Mouse (Mus musculus) layer of hippocampus, adult 2 months (tissue): ENCODE measurements around the gene Sec14l2. TPM values are rescaled to one million over a fixed set of nuclear protein-coding genes. Genes with fewer than 3 reads are reported as not detected.
"Not testable (repeated sequence)": the region's sequence is repeated elsewhere in the genome, so short reads cannot be mapped to it uniquely, and the experiment has no call there.

ENCODE experiments used
- DNase-seq, 2 experiments: peaks; one replicate each; pipeline ENCODE4 v3.0.0; 2022; ENCODE audit warnings: low spot score in 2 of 2
- H3K27ac ChIP-seq: fragments of 200-600 bp; 2 replicates; pipeline ENCODE4 v1.8.1; 2022
- H3K4me3 ChIP-seq: fragments of 200-600 bp; 2 replicates; pipeline ENCODE4 v1.8.1; 2022; ENCODE audit warnings: mild to moderate bottlenecking
- CTCF ChIP-seq: fragments of 200-600 bp; conservative IDR thresholded peaks from 2 replicates; pipeline ENCODE4 v1.8.1; 2022; ENCODE audit warnings: antibody characterized with exemption, mild to moderate bottlenecking, moderate library complexity
- total RNA-seq, 2 experiments: library from RNA; stranded (reverse); gene quantifications; 2 replicates each; pipeline ENCODE4 v1.2.3; 2021

Gene Sec14l2
- total RNA-seq, 2 experiments from 2014 or later, result 62.8 to 67.6 TPM

- no peak for TF ChIP-seq CTCF
- no peak overlapping the region for H3K27ac ChIP-seq
- no peak overlapping the region for H3K4me3 ChIP-seq
- no peak for DNase-seq
These were observed 23.9 kb upstream of the Sec14l2 start for GRCm38 (mm10) chr11:4147098-4147497.

GRCm38 (mm10) chr11:4146381-4146780 lies 23.2 kb upstream of the Sec14l2 start:
- DNase-seq, result no peak
- H3K27ac ChIP-seq, result no peak overlapping the region
- TF ChIP-seq CTCF, result no peak
- H3K4me3 ChIP-seq, result no peak overlapping the region

- no peak overlapping the region for H3K4me3 ChIP-seq
- DNase-seq, result no peak
- TF ChIP-seq CTCF, result no peak
- no peak overlapping the region; the same call in 1 of the 2 replicates for H3K27ac ChIP-seq
These were observed 20.3 kb upstream of the Sec14l2 start for GRCm38 (mm10) chr11:4143281-4144062.

GRCm38 (mm10) chr11:4142352-4142751 lies 19.1 kb upstream of the Sec14l2 start:
- Histone ChIP-seq H3K27ac (no peak overlapping the region), H3K4me3 (no peak overlapping the region)
- no peak for TF ChIP-seq CTCF
- no peak for DNase-seq

GRCm38 (mm10) chr11:4141505-4141904 lies 18.3 kb upstream of the Sec14l2 start:
- TF ChIP-seq CTCF, result no peak
- no peak for DNase-seq
- Histone ChIP-seq H3K27ac (no peak overlapping the region), H3K4me3 (no peak overlapping the region)

- no peak for TF ChIP-seq CTCF
- no peak for DNase-seq
- H3K4me3 ChIP-seq, result no peak overlapping the region
- no peak overlapping the region for H3K27ac ChIP-seq
These were observed 15.7 kb upstream of the Sec14l2 start for GRCm38 (mm10) chr11:4138964-4139363.

GRCm38 (mm10) chr11:4134986-4135935 lies 12.0 kb upstream of the Sec14l2 start, which contains the start of gene Rnf215:
Rnf215 (plus strand) TSS chr11:4135202.
- DNase-seq, result peak; percentile 81 to 88
- Histone ChIP-seq H3K27ac (peak within 1 kb of the TSS; percentile 98), H3K4me3 (peak within 1 kb of the TSS; percentile 98)
- peak; percentile 89 for TF ChIP-seq CTCF

GRCm38 (mm10) chr11:4134400-4134799 lies 11.2 kb upstream of the Sec14l2 start:
- no peak for DNase-seq
- TF ChIP-seq CTCF, result no peak
- Histone ChIP-seq H3K27ac (peak overlapping the region; percentile 98), H3K4me3 (peak overlapping the region; percentile 98)

GRCm38 (mm10) chr11:4133450-4133849 lies 10.2 kb upstream of the Sec14l2 start:
- no peak for DNase-seq
- Histone ChIP-seq H3K27ac (no peak overlapping the region), H3K4me3 (no peak overlapping the region)
- peak; percentile 77 for TF ChIP-seq CTCF

- not testable (repeated sequence) for DNase-seq, H3K4me3 ChIP-seq, H3K27ac ChIP-seq
These were observed 5.2 kb upstream of the Sec14l2 start for GRCm38 (mm10) chr11:4128461-4128860.

GRCm38 (mm10) chr11:4127059-4127458 lies 3.8 kb upstream of the Sec14l2 start:
- TF ChIP-seq CTCF, result peak; percentile 57
- no peak overlapping the region for H3K27ac ChIP-seq
- no peak overlapping the region for H3K4me3 ChIP-seq
- no peak for DNase-seq

GRCm38 (mm10) chr11:4123922-4124321 lies 707 bp upstream of the Sec14l2 start:
- peak in 1 of 2 experiments; percentile 73 for DNase-seq

GRCm38 (mm10) chr11:4122226-4122625 lies 989 bp downstream of the Sec14l2 start:
- no peak overlapping the region for H3K27ac ChIP-seq
- H3K4me3 ChIP-seq, result no peak overlapping the region
- no peak for TF ChIP-seq CTCF
- DNase-seq, result no peak

More at GRCm38 (mm10) chr11:4123922-4124321, 707 bp upstream of the Sec14l2 start:
- Histone ChIP-seq H3K27ac (no peak overlapping the region), H3K4me3 (no peak overlapping the region)
- peak; percentile 91 for TF ChIP-seq CTCF
